Mouse (Mus musculus): Measurements from ENCODE around the gene Gm21292.
"Not testable (repeated sequence)": the region's sequence is repeated elsewhere in the genome, so short reads cannot be mapped to it uniquely, and the experiment has no call there.

The Gm21292 gene

DNA sequence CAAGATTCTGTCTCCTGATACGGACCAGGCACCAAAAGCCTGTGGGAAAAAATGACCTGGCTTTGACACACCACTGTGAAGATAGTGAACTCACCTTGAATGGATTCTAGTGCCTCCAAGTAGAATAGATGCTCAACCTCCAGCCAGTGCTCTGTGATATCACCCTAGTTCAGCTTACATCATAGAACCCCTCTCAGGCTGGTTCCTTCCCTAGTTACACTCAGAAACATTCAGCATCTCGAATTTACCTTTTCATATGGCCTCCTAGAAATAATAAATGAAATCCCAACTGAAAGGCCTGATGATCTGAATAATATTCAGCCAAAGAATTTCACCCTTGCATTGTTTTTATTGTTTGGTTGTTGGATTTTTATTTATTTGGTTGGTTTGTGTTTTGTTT lies at the start of gene Gm21292:
TSS of gene Gm21292 (minus strand) at position 101 of the 400 bp plus-strand sequence.
- not testable (repeated sequence) for DNase-seq (ENCODE audit: low spot score)

All from c-Kit-positive CD71-positive TER-119-positive erythroid progenitor cells, embryonic 14.5 days (primary cell).